Mouse (Mus musculus): ENCODE measurements at regions not wholly inside any gene's neighbourhood (a gene's known extent, or its start where the extent isn't known, plus 50 kb on each side); places are given as distances from the start of the nearest gene placed in this dataset.

DNA sequence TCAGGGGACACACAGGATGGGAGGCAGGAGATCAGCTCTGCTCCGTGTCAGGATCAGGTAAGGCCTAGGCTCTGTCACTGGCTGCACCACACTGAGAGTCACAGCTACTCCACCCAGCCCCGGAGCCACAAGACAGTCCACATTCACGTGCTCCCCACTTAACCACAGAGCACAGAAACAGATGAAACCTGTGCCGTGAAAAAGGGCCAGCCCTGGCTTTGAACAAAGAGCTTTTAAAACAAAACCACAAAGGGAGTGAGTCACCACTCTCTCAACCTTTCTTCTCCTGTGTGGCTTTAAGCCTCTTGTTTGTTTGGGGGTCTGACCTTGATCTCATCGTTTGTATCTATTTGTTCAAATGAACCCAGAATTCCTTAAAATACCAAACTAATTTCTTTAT lies 150.6 kb downstream of the Klf5 start:
- H3K27ac ChIP-seq, result no peak overlapping the region
- H3K9me3 ChIP-seq, result no peaks in the 10 kb centered on the region
- no peak for DNase-seq (ENCODE audit: low spot score)
- WGBS, result 65% methylated on average over 5 of the region's 5 CpGs
- no peaks in the 10 kb centered on the region for H3K36me3 ChIP-seq
- no peaks in the 10 kb centered on the region for H3K4me1 ChIP-seq
- no peaks in the 10 kb centered on the region for H3K27me3 ChIP-seq (ENCODE audit: insufficient read depth, poor library complexity, severe bottlenecking)
- H3K4me3 ChIP-seq, result no peak overlapping the region

DNA sequence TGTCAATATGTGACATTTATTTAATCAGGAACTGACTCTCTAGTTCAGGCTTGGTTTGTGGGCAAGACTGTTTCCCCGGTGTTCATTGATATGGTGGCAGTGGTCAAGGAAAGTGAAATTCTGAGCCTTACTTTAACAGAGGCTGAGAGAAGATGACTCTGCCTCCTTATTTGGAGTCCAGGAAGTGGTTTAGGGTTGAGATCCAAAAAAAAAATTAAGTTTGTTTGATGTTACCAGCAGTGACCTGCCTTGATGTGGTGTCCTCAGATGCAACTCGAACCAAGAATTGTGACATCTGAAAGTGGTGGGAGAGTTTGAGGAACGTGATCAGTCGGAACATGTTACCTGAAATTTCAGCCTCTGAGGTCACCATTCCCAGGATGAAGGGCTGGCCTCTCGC lies 151.4 kb downstream of the Klf5 start:
- no peaks in the 10 kb centered on the region for H3K9me3 ChIP-seq
- no peak overlapping the region for H3K4me3 ChIP-seq
- H3K27me3 ChIP-seq (ENCODE audit: insufficient read depth, poor library complexity, severe bottlenecking), result no peaks in the 10 kb centered on the region
- no peak for DNase-seq (ENCODE audit: low spot score)
- H3K27ac ChIP-seq, result no peak overlapping the region
- H3K4me1 ChIP-seq, result no peaks in the 10 kb centered on the region
- H3K36me3 ChIP-seq, result no peaks in the 10 kb centered on the region
- 90% methylated on average over 5 of the region's 5 CpGs for WGBS

DNA sequence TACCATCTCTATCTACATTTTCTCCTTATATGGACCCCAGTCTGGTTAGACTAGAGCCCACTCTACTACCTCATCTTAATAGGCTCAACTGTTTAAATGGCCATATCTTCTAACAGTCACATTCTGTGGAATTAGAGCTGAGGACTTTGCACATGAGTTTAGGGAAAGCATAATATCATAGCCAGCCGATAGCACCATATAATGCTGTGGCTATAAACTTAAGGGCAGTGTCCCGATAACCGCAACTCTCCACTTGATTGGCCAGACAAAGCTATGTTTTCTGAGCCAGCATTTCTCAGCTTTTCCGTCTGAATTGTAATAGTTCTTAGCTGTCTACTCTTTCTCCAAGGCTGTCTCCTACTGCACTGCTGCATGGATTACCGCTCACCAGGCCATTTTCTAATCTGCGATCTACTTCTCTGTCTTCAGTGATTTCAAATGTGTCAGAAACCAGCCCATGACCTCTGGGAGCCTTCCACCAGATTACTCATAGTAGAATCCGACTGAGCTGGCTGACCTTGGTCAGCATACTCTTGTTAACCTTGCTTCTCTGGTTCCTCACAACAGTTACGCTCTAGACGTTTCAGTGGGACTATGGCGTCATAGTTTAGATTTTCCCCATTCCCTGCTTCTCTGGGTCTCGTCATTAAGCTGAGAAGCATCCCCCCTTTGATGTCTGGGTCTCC lies 152.8 kb downstream of the Klf5 start:
- H3K36me3 ChIP-seq, result no peaks in the 10 kb centered on the region
- no peaks in the 10 kb centered on the region for H3K9me3 ChIP-seq
- H3K27me3 ChIP-seq (ENCODE audit: insufficient read depth, poor library complexity, severe bottlenecking), result no peaks in the 10 kb centered on the region
- 85% methylated on average over 11 of the region's 11 CpGs for WGBS
- H3K4me3 ChIP-seq, result no peak overlapping the region
- H3K27ac ChIP-seq, result no peak overlapping the region
- no peaks in the 10 kb centered on the region for H3K4me1 ChIP-seq
- no peak for DNase-seq (ENCODE audit: low spot score)

DNA sequence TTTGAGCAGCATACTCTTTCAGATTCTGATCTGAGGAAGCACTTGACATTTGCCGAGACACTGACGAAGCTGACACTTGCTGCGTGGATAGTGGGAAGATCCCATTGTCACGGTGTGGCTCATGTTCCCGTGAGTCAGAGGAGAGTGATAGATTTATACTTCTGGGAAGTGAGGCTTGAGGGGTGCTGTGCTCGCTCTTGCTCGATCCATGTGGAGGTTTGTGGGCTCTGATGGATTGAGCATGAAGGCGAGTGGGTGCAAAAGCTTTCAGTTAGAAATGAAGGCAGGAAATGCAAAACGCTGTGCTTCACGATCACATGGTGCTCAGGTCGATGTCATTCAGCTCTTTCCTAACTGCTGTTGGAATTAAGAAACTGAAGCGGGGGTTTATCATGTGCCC lies 155.4 kb downstream of the Klf5 start:
- H3K4me3 ChIP-seq, result no peak overlapping the region
- no peak for DNase-seq (ENCODE audit: low spot score)
- no peaks in the 10 kb centered on the region for H3K36me3 ChIP-seq
- 78% methylated on average over 12 of the region's 12 CpGs for WGBS
- H3K27me3 ChIP-seq (ENCODE audit: insufficient read depth, poor library complexity, severe bottlenecking), result no peaks in the 10 kb centered on the region
- H3K4me1 ChIP-seq, result no peaks in the 10 kb centered on the region
- H3K27ac ChIP-seq, result no peak overlapping the region
- H3K9me3 ChIP-seq, result no peaks in the 10 kb centered on the region

DNA sequence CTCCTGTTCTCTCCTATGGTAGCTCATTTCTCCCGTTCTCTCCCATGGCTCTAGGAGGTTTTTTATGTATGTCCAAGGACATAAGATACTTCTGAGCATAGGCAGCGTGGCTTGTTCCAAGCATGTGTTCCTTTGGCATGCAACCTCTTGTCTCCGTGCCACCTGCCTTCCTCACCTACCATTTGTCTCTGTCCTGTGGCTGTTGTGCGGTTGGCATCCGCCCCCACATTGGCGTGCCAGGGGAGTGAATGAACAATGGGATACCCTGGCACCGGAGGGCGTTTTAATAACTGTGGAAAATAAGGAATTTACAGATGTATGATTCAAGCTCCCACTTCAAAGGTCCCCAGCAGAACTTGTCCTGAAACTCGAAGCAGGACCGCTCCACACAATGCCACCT lies 158.1 kb downstream of the Klf5 start:
- H3K4me1 ChIP-seq, result no peaks in the 10 kb centered on the region
- 88% methylated on average over 10 of the region's 10 CpGs for WGBS

DNA sequence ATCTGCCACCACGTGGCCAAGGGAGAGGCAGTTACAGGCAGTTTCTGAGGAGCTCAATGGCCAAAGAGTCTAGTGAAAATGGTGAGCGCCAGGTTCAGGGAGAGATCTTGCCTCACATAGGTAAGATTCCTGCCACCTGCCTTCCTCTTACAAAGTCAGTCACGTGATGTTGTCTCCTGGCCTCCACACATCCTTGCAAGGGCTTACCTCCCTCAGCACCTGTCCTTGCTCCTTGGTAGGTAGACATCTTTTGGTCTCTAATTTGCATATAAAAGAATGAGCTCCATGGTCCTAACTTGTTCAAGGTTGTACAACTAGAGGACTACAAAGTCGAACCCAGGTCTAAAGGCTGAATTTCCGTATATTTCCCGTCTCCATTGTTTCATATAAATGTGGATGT lies 159.1 kb downstream of the Klf5 start:
- 77% methylated on average over 6 of the region's 6 CpGs for WGBS
- H3K27ac ChIP-seq, result no peak overlapping the region
- no peaks in the 10 kb centered on the region for H3K9me3 ChIP-seq
- H3K36me3 ChIP-seq, result no peaks in the 10 kb centered on the region
- H3K4me3 ChIP-seq, result no peak overlapping the region
- no peaks in the 10 kb centered on the region for H3K27me3 ChIP-seq (ENCODE audit: insufficient read depth, poor library complexity, severe bottlenecking)
- H3K4me1 ChIP-seq, result no peaks in the 10 kb centered on the region
- no peak for DNase-seq (ENCODE audit: low spot score)

More for the DNA sequence above, 158.1 kb downstream of the Klf5 start:
- Histone ChIP-seq H3K27ac (no peak overlapping the region), H3K9me3 (no peaks in the 10 kb centered on the region), H3K4me3 (no peak overlapping the region), H3K27me3 (ENCODE audit: insufficient read depth, poor library complexity, severe bottlenecking) (no peaks in the 10 kb centered on the region), H3K36me3 (no peaks in the 10 kb centered on the region)
- no peak for DNase-seq (ENCODE audit: low spot score)

DNA sequence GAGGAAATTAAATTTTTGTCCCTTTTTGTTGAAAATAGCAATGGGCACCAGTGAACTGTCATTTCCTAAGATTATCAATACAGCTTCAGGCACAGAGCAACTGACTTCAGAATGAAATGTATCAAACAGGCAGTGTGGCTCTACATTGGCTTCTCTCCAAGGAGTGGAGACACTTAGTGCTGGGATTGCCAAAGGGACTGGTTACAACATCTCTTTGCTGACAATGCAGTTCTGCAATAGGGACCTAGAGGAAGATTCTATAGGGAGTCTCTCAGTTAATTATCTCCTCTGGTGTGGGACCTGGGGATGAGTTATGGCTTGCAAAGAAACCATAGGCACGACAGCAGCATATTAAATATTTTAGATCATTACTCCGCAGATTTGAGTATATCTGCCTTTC lies 173.6 kb downstream of the Klf5 start:
- 85% methylated on average over 2 of the region's 2 CpGs for WGBS
- Histone ChIP-seq H3K9me3 (no peaks in the 10 kb centered on the region), H3K4me3 (no peak overlapping the region), H3K4me1 (no peaks in the 10 kb centered on the region), H3K36me3 (no peaks in the 10 kb centered on the region), H3K27ac (no peak overlapping the region), H3K27me3 (ENCODE audit: insufficient read depth, poor library complexity, severe bottlenecking) (no peaks in the 10 kb centered on the region)
- DNase-seq (ENCODE audit: low spot score), result no peak

DNA sequence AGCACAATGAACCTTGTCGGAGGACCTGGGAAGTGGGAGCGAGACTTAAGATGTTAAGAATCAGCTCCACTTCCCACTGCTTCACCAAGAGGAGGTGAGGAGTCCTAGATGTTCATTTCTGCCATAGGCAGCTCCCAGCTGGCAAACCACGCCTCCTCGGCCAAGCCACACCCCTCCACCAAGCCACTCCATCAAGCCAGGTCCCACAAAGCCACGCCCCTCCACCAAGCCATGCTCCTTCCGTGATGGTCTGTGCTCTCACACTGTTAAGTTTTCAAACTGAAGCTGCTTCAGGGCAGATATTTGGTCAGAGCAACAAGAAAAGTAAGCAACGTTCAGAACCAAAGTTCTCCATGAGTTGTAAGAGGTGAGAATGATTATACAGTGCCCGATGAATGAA lies 176.8 kb downstream of the Klf5 start:
- Histone ChIP-seq H3K4me3 (no peak overlapping the region), H3K27ac (no peak overlapping the region), H3K9me3 (no peaks in the 10 kb centered on the region), H3K4me1 (no peaks in the 10 kb centered on the region), H3K27me3 (ENCODE audit: insufficient read depth, poor library complexity, severe bottlenecking) (no peaks in the 10 kb centered on the region), H3K36me3 (no peaks in the 10 kb centered on the region)
- no peak for DNase-seq (ENCODE audit: low spot score)
- WGBS, result 58% methylated on average over 8 of the region's 8 CpGs

DNA sequence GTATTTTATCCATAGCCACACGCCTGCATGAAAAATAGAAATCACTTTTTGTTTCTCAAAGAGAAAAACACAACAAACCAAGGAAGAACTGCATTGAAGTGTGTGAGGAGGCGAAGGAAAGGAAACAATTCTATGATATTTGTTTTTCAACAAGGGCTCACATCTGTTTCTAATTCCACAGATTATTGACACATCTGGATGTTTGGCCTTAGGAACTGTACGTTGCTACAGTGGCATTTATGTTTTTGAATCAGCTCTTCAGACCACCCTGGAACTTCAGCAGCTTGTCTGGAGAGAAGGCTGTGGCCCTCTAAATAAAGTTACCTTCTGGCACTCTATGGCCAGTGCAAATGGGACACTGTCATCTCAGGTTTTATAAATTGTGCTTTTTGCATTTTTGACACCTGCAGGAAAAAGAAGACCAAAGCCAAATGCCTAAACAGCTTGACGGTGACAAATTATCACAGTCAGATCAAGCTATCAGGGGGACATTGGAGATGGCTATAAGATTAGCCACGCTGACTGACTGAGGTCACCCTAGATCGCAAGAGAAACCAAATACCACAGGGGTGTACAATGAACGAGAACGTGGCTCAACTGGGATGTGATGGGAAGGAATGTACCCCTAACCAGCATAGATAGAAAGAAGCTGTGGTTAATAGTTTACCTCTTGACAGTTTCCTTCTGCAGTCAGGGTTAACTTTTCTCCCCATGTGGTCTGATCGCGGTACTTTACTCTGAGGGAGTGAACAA lies 182.0 kb downstream of the Klf5 start:
- H3K27ac ChIP-seq, result no peak overlapping the region
- no peak for DNase-seq (ENCODE audit: low spot score)
- no peaks in the 10 kb centered on the region for H3K27me3 ChIP-seq (ENCODE audit: insufficient read depth, poor library complexity, severe bottlenecking)
- no peaks in the 10 kb centered on the region for H3K4me1 ChIP-seq
- no peaks in the 10 kb centered on the region for H3K36me3 ChIP-seq
- WGBS, result 77% methylated on average over 10 of the region's 10 CpGs
- no peak overlapping the region for H3K4me3 ChIP-seq
- H3K9me3 ChIP-seq, result no peaks in the 10 kb centered on the region

DNA sequence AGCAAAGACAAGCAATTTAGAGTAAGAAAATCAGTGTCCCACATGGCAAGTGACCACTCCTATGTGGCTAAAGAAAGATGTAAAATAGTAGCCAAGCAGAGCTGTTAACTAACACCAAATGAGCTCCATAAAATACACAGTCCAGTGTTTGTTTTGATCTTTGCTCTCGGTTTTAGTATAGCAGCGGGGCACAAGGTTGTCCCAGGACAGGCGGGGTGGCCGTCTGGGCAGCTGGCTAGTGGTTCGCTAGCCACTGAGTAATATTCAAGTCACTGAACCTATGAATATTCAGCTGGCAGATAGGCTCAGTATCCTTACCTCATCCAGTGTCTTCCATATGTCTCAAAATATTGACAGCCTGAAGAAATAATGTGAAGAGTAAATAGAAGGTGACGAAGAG lies 189.5 kb downstream of the Klf5 start:
- Histone ChIP-seq H3K4me3 (no peak overlapping the region), H3K27me3 (ENCODE audit: insufficient read depth, poor library complexity, severe bottlenecking) (no peaks in the 10 kb centered on the region), H3K36me3 (no peaks in the 10 kb centered on the region), H3K4me1 (no peaks in the 10 kb centered on the region), H3K27ac (no peak overlapping the region), H3K9me3 (no peaks in the 10 kb centered on the region)
- DNase-seq (ENCODE audit: low spot score), result no peak
- 76% methylated on average over 6 of the region's 6 CpGs for whole genome bisulfite sequencing

DNA sequence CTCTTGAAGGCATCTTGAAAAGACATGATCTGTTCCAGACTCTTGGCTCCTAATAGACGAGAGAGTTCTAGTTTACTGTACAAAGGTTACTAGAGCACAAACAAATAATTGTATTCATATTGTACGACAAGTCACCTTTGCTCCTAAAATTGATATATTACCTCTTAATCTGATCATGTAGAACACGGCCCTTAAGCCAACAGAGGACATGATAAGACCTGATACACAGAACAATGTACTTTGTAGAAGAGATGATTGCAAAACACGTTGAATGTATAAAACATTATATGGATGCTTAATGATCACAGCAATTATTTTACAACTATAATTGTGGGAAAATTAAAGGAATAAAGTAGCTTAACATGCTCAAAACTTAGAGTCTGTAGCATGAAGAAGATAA lies 194.7 kb downstream of the Klf5 start:
- H3K4me1 ChIP-seq, result 0 out of 2 replicates have a peak, but pooled peaks cover 9% of the 10 kb centered on the region
- WGBS, result 80% methylated on average over 4 of the region's 4 CpGs
- no peaks in the 10 kb centered on the region for H3K9me3 ChIP-seq
- H3K36me3 ChIP-seq, result no peaks in the 10 kb centered on the region
- no peak for DNase-seq (ENCODE audit: low spot score)
- H3K4me3 ChIP-seq, result no peak overlapping the region
- no peak overlapping the region for H3K27ac ChIP-seq
- no peaks in the 10 kb centered on the region for H3K27me3 ChIP-seq (ENCODE audit: insufficient read depth, poor library complexity, severe bottlenecking)

DNA sequence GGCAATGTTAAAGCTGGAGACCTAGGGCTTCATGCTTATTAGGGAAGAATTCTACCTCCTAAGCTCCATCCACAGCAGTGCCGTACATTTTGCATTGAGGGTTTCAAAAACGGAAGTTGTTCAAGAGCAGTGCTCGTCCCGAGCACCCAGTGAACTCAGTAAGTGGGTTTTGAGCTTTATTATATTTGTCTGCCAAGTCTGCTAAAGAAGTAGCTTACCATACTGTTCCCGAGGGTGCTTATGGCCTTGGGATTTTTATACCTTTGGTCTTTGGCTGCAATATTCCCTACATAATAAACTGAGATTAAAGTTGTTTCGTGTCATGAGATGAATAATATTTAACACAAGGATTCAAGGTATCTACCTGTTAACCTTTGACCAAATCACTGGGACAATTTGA lies 195.2 kb downstream of the Klf5 start:
- 0 out of 2 replicates have a peak, but pooled peaks cover 9% of the 10 kb centered on the region for H3K4me1 ChIP-seq
- no peak overlapping the region for H3K4me3 ChIP-seq
- H3K27ac ChIP-seq, result no peak overlapping the region
- no peaks in the 10 kb centered on the region for H3K9me3 ChIP-seq
- no peaks in the 10 kb centered on the region for H3K27me3 ChIP-seq (ENCODE audit: insufficient read depth, poor library complexity, severe bottlenecking)
- H3K36me3 ChIP-seq, result no peaks in the 10 kb centered on the region
- 92% methylated on average over 6 of the region's 6 CpGs for WGBS
- no peak for DNase-seq (ENCODE audit: low spot score)

DNA sequence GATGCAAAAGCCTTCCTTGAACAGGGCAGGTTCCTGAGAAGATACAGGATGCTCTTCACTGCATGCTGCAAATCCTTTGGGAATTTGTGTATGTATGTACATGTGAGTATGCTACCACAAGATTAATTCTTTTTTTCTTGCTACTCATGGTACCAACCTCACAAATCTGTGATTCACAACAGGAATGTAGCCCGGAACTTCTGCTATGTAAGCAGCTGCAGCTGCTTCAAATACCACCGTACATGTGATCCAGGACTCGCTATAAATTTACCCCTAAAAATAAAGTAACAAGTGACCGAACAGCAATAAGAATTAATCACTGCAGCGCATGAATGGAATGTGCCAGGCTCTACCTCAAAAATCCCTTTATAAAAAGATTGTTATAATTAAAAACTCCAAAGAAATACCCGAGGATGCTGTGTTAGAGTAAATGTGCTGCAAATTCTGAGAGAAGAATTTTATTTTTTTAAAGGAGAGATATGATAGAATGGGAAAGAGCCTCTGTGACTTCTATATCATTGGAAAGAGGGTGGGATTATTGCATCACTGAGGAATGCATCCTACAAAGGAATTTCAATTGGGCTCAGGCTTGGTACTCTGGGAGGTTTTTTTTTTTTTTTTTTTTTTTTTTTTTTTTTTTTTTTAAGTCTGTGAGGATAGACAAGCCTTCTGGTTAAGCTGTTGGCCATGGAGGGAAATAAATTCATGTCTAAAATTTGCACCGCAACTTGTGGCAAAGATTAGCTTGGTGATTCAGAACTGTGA lies 201.2 kb downstream of the Klf5 start:
- H3K4me3 ChIP-seq, result no peak overlapping the region
- H3K4me1 ChIP-seq, result 0 out of 2 replicates have a peak, but pooled peaks cover 9% of the 10 kb centered on the region
- DNase-seq (ENCODE audit: low spot score), result no peak
- no peaks in the 10 kb centered on the region for H3K27me3 ChIP-seq (ENCODE audit: insufficient read depth, poor library complexity, severe bottlenecking)
- no peaks in the 10 kb centered on the region for H3K36me3 ChIP-seq
- WGBS, result 82% methylated on average over 7 of the region's 7 CpGs
- H3K27ac ChIP-seq, result no peak overlapping the region
- no peaks in the 10 kb centered on the region for H3K9me3 ChIP-seq

Data from heart, embryonic 10.5 days (tissue).